Mouse (Mus musculus): ENCODE results near the gene Aldh2.

- no peak for TF ChIP-seq POLR2A (IDR thresholded peaks at IDR 0.05; ENCODE audit: control insufficient read depth, low read depth, low read length)
- no peak for TF ChIP-seq CTCF (IDR thresholded peaks at IDR 0.05; ENCODE audit: control insufficient read depth, insufficient read depth, insufficient replicate concordance, low read depth, low read length)
Observed at GRCm38 (mm10) chr5:121540066-121540465, 53.6 kb downstream of the Aldh2 start.
